Mouse (Mus musculus) lung, postnatal 0 days (tissue): Measurements from ENCODE around the gene Stxbp6.

Experiments used
- CTCF ChIP-seq: IDR thresholded peaks from 2 replicates; pipeline ENCODE4 v1.5.1; 2016; ENCODE audit warnings: antibody characterized with exemption, mild to moderate bottlenecking
- EP300 ChIP-seq: IDR thresholded peaks from 2 replicates; pipeline ENCODE4 v1.6.1; 2016; ENCODE audit warnings: antibody characterized with exemption, mild to moderate bottlenecking, control low read depth

- TF ChIP-seq CTCF = no peak
- TF ChIP-seq EP300 = peak; percentile 31; the same call in 1 of the 2 replicates
These were observed at the start of gene Stxbp6 for GRCm38 (mm10) chr12:45074611-45075342.
